Mouse (Mus musculus): Measurements from ENCODE around the gene Gm20388.

The Gm20388 gene

GRCm38 (mm10) chr8:122398186-122398585 lies 2487.5 kb downstream of the Gm20388 start:
- no peak for DNase-seq (ENCODE audit: low read depth, low spot score)

GRCm38 (mm10) chr8:122405146-122405805 lies 2494.6 kb downstream of the Gm20388 start:
- no peak for DNase-seq (ENCODE audit: low read depth, low spot score)

GRCm38 (mm10) chr8:122407678-122408077 lies 2497.0 kb downstream of the Gm20388 start:
- no peak for DNase-seq (ENCODE audit: low read depth, low spot score)

GRCm38 (mm10) chr8:122414311-122414710 lies 2503.7 kb downstream of the Gm20388 start:
- no peak for DNase-seq (ENCODE audit: low read depth, low spot score)

- no peak for DNase-seq (ENCODE audit: low read depth, low spot score)
These were observed 2504.9 kb downstream of the Gm20388 start for GRCm38 (mm10) chr8:122415554-122415953.

GRCm38 (mm10) chr8:122419881-122420555 lies 2509.4 kb downstream of the Gm20388 start:
- DNase-seq (ENCODE audit: low read depth, low spot score): no peak

- no peak for DNase-seq (ENCODE audit: low read depth, low spot score)
These were observed 2510.9 kb downstream of the Gm20388 start, which contains the start of gene Il17c for GRCm38 (mm10) chr8:122421376-122422070. Gene Il17c (plus strand): TSS chr8:122422020.

- no peak for DNase-seq (ENCODE audit: low read depth, low spot score)
These were observed 2512.6 kb downstream of the Gm20388 start for GRCm38 (mm10) chr8:122423217-122423616.

GRCm38 (mm10) chr8:122423659-122424058 lies 2513.0 kb downstream of the Gm20388 start:
- DNase-seq (ENCODE audit: low read depth, low spot score): no peak

- DNase-seq (ENCODE audit: low read depth, low spot score): no peak
These were observed 2515.5 kb downstream of the Gm20388 start for GRCm38 (mm10) chr8:122426145-122426544.

GRCm38 (mm10) chr8:122427607-122428006 lies 2517.0 kb downstream of the Gm20388 start:
- no peak for DNase-seq (ENCODE audit: low read depth, low spot score)

- DNase-seq (ENCODE audit: low read depth, low spot score): no peak
These were observed 2517.5 kb downstream of the Gm20388 start for GRCm38 (mm10) chr8:122428163-122428562.

GRCm38 (mm10) chr8:122430058-122430636 lies 2519.5 kb downstream of the Gm20388 start:
- DNase-seq (ENCODE audit: low read depth, low spot score): no peak

- DNase-seq (ENCODE audit: low read depth, low spot score): no peak
These were observed 2520.0 kb downstream of the Gm20388 start for GRCm38 (mm10) chr8:122430646-122431045.

- DNase-seq (ENCODE audit: low read depth, low spot score): no peak
These were observed 2521.2 kb downstream of the Gm20388 start for GRCm38 (mm10) chr8:122431694-122432442.

- no peak for DNase-seq (ENCODE audit: low read depth, low spot score)
These were observed 2522.0 kb downstream of the Gm20388 start, which contains the start of gene Cyba for GRCm38 (mm10) chr8:122432443-122433268. Gene Cyba (minus strand): TSS chr8:122432930.

GRCm38 (mm10) chr8:122433269-122433905 lies 2522.7 kb downstream of the Gm20388 start:
- no peak for DNase-seq (ENCODE audit: low read depth, low spot score)

- no peak for DNase-seq (ENCODE audit: low read depth, low spot score)
These were observed 2524.7 kb downstream of the Gm20388 start for GRCm38 (mm10) chr8:122435375-122435774.

GRCm38 (mm10) chr8:122436146-122436545 lies 2525.5 kb downstream of the Gm20388 start:
- no peak for DNase-seq (ENCODE audit: low read depth, low spot score)

GRCm38 (mm10) chr8:122436586-122437125 lies 2526.0 kb downstream of the Gm20388 start:
- no peak for DNase-seq (ENCODE audit: low read depth, low spot score)

Data from retina, adult 2 months (tissue).